Mouse (Mus musculus) cerebellum, adult 11-12 months (tissue): ENCODE data around the gene Rcor1.

Experiments
- DNase-seq: peaks from one replicate; pipeline ENCODE4 v3.0.0; 2022

Rcor1 gene

DNA sequence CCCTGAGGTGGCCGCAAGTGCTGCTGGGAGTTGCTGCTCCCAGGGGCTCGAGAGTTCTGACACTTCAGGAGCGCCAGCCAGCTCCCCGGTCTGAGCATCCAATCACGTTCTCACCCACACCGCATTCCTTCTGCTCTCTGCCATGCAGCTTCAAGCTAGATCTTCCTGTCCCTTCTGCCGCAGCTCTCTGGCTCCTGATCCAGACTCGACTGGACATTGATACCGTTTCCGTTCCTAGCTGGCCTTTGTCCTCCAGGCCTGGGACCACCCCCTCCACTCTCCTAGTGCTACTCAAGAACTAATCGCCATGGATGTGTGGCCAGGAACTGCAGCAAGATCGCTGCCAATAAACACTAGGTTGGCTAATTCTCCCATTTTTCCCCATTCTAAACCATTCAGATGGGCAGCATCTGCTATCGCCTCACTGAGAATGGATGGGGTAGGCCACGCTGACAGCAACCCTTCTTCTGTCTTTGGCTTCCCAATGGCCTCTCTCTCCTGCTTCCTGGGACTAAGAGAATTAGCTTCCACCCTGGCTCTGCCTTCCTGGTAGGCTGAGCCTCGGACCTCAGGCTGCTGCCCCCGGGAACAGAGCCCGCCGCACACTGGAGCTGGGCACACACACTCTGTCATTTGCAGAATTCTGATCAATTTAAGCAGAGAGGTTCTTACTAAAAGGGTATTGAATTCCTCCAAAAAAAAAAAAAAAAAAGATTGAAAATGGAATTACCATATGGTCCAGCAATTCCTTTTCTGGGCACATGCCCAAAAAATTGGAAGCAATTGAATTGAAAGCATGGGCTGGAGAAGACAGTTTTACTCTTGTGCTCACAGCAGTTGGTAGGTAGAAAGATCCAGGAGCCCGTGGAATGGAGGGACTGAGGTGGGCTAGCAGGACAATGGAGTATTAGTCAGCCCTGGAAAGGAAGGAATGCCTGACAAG is 95.9 kb downstream of the Rcor1 start:
- DNase-seq, result peak; percentile 25

DNA sequence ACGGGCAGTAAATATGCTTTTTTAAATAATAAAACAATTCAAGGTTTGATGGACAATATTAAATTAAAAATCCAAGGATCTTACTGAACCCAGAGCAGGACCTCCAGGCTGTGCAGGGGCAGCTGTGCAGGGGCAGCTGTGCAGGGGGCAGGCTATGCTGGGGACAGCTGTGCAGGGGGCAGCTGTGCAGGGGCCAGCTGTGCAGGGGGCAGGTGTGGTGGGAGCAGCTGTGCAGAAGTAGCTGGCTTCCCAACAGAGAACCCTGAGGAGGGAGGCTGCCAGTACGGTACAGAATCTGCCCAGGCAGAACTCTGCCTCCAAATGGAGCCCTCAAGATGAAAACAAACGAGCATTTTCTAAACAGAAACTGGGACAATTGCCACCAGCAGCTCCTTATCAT is 96.8 kb downstream of the Rcor1 start:
- DNase-seq, result no peak

DNA sequence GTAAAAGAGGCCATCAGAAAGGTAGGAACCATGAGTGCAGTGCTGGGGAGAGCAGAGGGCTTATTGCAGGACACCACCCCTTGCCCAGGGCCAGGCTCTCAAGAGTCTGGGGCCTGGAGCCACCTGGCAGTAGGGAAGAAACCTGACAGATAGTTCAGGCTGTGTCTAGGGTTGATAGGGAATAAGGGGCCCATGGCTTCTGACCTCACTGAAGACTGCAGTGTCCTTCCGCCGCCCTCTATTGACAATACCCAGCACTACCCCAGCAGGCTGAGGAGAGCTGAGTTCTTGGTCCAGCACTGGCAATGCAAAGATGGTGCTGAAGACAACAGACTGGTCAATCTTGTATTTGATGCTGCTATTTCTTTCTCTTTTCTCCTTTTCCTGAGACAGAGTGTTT is 97.9 kb downstream of the Rcor1 start:
- DNase-seq, result no peak

DNA sequence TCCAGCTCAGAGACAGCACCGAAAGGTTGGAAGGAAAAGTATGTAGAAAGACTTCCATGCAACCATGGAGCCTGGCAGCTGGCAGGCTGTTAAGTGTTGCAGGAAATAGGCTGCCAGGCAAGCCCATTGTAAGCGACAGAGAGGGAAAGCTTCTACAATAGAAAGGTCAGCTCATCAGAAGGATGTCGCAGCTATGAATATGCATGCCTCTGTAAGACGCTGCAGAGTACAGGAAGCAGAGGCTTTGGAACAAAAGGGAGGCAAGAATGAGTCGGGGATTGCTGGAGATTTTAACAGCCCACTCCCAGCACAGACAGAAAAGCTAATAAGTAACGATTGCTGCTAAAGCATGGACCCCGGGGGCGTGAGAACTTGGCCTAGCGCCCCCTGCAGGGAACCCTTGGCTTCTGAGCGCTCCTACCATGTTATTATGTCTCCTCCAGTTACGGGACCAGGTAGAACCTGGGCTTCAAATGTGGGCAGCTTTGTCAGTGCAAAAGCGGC is 103.9 kb downstream of the Rcor1 start:
- no peak for DNase-seq

DNA sequence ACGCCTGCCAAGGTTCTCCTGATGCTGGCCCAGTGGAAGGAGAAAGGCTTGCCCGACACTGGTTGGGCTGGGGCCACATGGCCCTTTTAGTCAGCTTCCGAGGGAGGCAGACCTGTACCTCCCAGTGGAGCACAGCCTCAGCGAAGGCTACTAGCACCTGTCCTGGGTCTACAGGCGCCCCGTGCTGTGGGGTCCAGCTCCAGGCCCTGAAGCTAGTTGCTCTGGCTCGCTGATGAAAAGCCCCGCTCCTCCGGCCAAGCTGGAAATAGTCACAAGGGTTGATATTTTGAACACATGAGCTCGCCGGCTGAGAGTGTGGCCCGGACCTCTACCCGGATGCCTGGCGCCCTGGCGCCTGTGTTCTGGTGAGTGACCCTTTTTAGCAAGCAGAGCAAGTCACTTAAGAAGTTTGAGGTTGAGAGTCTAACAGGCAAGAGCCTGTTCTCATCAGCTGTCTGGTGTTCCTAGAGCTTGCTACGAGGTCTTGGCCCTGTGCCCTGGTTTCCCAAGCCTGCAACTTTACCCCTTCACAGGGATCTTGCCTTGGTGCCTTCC is 104.4 kb downstream of the Rcor1 start:
- no peak for DNase-seq

DNA sequence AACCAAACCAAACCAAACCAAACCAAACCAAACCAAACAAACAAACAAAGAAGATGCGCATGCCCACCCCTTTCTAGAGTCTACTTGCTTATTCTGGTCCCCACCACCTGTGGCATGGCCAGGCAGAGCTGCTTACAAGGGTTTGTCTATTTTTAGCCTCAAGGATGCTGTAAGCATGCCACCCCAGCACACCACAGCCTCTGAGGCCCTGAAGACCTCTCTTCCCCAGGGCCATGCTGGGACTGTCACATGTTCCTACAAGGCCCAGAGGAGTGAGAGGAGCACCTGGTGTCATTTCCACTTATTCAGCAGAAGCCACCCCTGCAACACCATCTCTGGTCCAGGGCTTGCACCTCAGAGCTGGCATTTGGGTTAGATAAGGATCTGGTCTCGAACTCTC is 105.4 kb downstream of the Rcor1 start:
- no peak for DNase-seq

DNA sequence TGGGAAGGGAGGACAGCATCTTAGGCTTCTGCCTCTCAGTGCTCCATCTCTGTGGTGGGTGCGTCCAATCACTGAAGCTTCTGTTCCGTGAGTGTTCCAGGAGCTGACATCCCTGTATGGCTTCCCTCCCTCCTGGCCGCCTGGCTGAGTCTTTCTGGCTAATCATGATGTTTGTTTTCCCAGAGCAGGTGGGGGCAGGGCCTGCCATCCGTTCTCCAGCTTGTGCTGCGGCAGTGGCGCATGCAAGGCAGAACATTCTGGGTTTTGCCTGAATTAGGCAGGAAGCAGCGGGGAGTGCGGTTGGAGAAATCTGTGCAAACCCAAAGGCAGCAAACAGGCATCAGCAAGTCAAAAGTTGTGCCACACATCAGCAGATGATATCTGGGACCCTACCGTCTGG is 106.1 kb downstream of the Rcor1 start:
- no peak for DNase-seq

DNA sequence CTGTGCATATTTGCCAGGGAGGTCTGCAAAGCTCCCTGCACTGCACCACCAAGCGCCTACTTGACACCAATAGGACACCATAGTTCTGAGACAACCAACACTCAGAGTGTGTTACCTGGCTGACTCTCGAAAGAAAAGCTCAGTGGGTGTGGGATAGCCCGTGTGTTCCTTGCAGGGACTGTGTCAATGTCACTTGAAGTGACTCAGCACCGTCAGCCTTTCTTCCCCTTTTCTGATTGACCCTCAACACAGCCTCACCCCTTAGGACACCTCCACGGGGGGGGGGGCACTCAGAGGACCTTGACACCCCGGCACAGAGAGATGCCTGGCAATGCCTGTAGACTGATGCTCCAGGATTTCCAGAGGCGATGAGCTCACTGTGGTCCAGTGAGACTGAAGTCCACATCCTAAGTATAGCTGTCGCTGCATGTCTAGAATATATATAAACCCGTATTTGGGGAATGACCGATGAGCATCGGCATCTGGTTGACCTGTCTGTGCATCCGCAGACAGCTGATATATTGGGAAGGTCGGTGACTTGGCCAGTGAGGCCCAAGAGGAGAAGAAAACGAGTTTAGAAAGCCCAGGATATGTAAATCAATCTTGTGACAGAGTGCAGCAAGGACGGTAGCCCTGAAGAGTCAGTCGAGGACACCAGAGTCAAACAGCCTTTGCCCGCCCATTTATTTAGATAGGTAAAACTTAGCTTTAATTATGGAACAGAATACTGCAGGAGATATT is 110.5 kb downstream of the Rcor1 start:
- DNase-seq, result no peak

DNA sequence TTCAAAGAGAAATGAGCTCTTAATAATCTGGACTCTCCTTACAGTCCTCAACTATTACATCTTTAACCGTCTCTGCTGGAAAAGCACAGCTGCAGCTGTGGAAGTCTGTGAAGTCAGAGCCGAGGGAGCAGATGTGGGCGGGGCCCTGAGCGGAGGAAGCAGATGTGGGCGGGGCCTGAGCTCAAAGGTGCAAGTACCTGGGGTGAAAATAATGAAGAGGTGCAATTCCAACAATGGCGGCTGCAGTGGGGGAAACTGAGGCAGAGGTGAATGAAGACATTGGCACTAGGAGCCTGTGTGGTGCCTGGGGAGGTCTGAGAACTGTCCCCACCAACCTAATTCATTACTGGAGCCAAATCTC is 111.1 kb downstream of the Rcor1 start:
- no peak for DNase-seq

DNA sequence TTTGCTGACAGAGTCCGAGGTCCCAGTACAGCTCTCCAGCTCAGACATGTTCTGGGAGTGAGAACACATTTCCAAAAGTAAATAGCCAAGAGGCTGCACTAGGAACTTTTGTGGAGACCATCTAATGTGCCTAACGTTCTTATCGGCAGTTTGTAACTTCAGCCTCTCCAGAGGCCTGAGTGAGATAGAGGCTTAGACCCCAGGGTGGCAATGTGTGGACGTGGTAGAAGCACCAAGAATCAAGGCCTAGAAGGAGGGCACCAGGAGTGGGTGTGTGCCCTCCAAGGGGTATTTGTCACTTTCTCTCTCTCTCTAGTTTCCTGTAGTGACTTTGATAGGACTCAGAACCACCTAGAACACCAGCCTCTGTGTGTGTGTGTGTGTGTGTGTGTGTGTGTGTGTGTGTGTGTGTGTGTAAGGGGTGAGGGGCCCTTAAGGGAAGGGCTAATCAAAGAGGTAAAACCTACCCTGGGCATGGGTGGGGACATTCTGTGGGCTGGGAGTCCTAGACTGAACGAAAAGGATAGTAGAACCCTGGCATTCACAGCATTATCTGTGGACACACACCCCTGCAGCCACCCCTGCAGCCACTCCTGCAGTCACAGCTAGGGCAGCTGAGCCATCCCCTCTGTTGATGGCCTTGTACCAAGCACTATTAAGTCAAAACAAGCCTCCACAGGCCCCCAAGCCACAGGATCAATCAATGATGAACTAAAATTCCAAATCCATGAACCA is 112.4 kb downstream of the Rcor1 start:
- no peak for DNase-seq

DNA sequence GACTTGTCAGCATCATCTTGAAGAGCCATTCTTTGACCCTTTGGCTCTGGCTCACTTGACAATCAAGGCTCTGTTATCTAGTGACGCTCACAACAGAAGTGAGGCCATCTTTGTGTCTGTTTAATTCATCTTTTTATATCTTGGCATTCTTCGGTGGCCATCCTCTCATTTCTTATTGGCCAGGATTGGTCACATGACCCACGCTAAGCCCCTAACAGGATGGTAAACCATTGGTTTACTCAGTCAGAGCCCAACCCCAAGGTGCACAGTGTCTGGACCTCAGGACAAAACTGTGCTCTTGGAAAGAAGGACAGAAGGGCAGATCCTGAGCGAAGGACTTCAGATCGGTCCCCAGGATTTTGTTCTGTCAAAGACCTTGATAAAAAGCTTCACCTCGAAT is 113.4 kb downstream of the Rcor1 start:
- no peak for DNase-seq

DNA sequence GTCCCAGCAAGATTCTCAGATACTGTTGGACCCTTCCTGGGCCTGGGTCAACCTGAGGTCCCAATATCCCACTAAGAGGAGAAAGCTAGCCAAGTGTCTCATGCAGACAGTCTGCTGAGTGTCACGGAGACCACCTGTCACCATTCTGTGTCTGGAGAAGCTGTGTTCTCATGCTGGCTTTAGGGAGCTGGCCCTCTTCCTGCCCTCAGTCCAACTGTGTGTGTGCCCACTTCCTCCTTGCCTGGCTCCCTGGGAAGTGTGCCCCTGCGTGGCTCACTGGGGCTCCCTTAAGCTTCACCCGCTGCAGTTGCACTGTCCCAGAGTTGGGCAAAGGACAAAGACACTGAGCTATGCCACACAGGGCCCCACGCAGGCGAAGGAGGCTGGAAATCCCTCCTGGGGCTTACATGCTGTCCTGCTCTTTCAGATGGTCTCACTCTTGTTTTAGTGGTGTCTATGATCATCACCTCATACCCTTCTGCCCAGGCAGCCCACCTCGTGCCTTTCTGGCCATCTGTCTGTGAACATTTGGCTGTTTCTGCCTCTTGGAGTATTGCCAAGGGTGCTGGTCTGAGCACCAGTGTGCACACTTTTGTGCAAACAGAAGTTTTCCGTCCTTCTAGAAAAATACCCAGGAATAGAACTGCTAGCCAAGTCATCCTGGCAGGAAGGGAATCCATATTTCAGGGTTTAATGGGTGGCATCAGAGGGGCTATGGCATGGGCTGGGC is 114.0 kb downstream of the Rcor1 start:
- peak; percentile 38 for DNase-seq

DNA sequence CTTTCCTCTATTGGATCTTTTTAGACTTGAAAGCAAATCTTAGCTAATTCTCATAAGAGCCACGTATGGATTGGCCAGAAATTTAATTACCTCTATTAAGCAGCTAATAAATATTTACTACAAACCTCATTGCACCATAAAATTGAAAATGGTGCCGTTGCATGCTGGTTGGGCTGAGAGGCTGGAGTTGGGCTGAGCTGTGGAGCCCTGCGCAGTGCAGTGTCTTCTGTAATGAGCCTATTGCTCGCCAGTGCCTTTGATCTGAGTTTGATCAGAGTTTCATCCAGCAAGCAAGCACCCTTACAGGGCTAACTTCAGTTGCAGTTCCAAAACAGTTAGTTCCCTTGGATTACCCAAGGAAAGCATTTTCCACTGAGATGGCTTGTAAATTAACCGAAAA is 114.8 kb downstream of the Rcor1 start:
- no peak for DNase-seq

DNA sequence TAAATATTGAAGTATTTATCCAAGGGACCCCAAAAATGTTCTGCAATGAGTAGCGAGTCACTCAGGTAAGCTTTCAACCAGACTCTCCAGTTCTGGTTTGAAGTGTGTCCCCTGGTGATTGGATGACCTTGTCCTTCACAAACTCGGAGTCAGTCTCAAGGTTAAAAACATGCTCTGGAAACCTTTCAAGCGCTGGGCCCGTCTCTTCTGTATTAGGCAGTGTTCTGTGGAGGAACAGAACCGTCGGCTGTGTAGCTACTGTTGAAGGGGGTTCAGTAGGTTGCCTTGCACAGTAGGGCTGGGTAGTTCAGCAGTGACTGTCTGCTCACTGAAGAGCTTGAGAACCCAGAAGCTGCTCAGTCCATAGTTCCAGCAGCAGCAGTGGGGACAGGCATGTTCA is 115.5 kb downstream of the Rcor1 start:
- DNase-seq, result no peak

DNA sequence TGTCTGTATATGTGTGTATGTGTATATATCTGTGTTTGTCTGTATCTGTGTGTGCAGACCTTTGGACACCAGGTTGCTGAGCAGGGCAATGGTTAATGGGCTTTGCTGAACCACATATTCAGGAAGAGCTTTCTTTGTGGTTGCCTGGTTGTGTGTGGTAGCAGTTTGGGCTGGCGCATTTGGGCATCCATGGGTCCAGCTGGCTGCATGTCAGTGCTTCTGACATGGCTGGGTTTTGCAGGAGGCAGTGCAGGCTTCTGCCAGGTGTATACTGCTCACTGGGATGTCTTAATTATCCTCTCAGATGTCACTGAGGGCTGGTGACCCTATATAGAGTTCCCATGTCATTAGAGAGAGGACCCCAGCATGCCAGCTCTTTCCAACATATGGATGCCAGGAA is 116.6 kb downstream of the Rcor1 start:
- DNase-seq, result no peak

DNA sequence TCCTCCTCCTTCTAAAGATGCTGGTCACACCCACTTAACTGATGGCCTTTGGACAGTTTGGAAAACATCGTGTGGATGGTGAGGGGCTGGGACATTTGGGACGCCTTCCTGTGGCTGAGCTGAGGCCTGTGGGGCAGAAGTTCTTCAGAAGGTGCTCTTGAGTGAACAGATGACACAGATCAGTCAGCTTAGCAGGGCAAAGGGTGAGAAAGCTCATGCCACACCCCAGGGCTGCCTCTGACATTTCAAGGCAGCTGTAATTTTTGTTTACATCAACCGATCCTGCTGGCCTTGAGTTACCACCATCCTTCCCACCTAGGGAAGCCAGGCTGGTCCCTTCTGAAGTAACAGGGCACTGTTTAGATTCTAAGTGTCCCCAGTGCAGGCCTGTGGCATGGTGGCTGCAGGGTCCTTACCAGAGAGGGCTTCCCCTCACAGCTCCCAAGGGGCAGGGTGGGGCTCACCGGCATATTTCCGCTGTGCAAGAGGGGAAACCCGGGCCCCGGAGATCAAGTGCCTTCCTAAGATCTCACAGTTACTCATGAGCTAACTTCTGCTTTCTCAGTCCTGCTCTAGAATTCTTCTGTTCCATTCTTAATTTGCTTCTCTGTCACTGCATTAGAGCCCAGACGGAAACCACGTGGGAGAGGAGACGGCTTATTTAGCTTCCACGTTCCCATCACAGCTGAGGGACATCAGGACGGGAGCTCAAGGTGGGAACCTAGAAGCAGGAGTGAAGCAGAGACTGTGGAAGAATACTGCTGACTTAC is 120.7 kb downstream of the Rcor1 start:
- DNase-seq, result no peak

DNA sequence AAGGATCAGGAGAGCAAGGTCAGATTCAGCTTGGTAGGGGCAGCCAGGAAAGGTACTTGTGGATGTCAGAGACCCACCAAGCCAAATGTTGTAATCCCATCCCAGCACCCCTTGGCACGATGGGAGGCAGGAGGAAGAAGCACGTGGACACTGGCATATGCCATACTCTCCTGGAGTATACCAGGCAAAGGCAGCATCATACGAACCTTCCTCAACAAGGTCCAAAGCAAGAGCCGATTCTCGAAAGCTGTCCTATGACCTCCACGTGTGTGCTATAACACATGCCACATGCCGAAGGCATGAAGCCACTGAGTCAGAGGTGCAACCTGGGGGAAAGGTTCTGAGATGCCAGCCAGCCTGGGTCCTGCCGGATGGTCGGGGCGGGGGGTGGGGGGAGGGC is 121.7 kb downstream of the Rcor1 start:
- no peak for DNase-seq

DNA sequence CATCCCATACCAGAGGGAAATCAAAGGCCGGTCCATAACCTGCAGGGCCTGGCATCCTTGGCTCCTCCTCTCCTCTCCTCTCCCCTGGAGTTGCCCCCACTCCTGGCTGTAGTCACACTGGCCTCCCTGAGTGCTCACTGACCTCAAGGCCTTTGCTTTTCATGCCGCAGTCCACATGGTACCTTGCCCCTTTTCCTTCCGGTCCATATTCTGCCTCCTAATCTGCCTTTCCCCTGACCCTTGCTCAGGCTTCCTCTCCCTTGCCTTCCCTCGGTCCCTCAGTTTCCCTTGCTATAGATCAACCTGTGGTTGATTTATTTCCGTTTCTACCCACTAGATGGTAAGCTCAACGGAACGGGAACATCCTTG is 122.8 kb downstream of the Rcor1 start:
- DNase-seq, result no peak

DNA sequence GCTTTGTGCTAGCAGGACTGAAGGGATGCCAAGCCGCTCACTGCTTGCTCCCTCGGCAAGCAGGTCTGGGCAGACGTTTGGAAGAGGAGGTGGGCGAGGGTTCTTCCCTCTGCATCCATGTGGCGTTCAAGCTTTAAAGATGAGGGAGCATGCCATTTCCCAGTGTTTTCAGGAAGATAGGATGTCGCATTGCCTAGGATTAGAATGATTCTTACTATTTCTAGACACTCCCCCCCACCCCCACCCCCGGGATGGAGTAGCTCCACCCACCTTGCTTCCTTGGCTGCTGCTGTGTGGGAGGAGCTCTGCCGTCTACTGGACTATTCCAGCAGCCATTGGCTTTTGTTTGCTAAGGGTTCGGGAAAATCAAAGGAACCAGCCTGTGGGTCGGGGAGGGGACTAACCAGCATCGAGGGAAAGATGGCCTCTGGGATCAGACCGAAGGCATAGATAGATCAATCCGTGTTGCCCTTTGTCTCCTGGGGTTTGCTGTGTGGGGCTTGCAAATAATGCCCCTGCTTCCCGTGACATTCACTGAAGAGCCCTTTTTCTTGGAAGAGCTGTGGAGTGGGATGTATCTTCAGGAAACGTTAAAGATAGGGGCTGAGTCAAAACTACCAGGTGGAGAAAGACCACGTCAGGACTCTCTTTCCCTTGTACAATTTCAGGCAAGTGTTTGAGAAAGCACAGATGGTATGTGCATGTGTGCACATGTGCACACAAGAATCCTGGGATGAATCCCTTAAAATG is 123.3 kb downstream of the Rcor1 start:
- DNase-seq, result no peak

DNA sequence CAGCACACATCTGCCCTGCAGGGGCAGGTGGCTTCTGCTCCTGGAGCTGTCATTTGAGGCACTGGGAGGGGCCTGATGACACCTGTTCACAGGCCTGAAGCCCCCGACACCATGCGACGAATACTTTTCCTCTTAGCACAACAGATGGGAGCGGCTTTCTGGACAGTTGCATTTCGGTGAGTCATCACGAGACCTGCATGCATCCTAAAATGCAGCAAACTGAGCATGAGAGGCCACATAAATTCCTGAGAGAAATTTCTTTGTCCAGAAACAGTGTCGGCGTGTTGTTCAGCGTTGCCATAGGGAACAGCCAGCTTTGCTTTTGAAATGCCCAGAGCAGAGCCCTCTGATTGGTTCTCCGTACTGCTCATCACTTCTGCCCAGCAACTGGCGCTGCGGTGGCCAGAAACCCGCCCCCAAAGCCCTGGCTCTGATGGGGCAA is 125.2 kb downstream of the Rcor1 start:
- DNase-seq, result peak; percentile 85
